ENCODE assay signal across 25 mouse cellular contexts in genomic region chr7:100425795-100426194, GRCm38 (mm10). TPM values are rescaled to one million over a fixed set of nuclear protein-coding genes. Genes with fewer than 3 reads are reported as not detected.
DNase-seq lines count a peak whose midpoint lies in the region; ATAC-seq and TF ChIP-seq lines count a peak whose summit lies in the region.
"Had no signal": no experiment of that assay in that cellular context is flagged by ENCODE, and none has a peak within 500 bp of the region (broad histone marks: within the 10 kb centered on the region; RNA-seq: fewer than 3 reads in every experiment).

No protein-coding gene starts in this region.

- H3K36me3 ChIP-seq in embryonic facial prominence, embryonic 14.5 days (ENCODE audit: control insufficient read depth, insufficient read depth, low read length), result peaks cover 85% of the 10 kb centered on the region
- peaks cover 98% of the 10 kb centered on the region for H3K36me3 ChIP-seq in embryonic facial prominence, embryonic 10.5 days (replicated peaks)
- H3K36me3 ChIP-seq in intestine, embryonic 14.5 days (ENCODE audit: control insufficient read depth, insufficient read depth, low read length), result peaks cover 86% of the 10 kb centered on the region
- H3K36me3 ChIP-seq in intestine, postnatal 0 days (ENCODE audit: control insufficient read depth, insufficient read depth), result peaks cover 62% of the 10 kb centered on the region

- H3K27ac ChIP-seq in embryonic facial prominence, embryonic 14.5 days (replicated peaks; ENCODE audit: low read depth, low read length), result no peak overlapping the region
- H3K27ac ChIP-seq in embryonic facial prominence, embryonic 10.5 days (replicated peaks), result no peak overlapping the region
- no peak overlapping the region for H3K27ac ChIP-seq in intestine, embryonic 14.5 days (ENCODE audit: low read depth)
- no peak overlapping the region for H3K27ac ChIP-seq in intestine, postnatal 0 days (ENCODE audit: low read depth, low read length)
- H3K27ac ChIP-seq: embryonic facial prominence, embryonic 12.5 days; forebrain, embryonic 13.5 days; forebrain, embryonic 15.5 days had no signal

- WGBS in embryonic facial prominence, embryonic 14.5 days, result 79% methylated on average over 3 of the region's 3 CpGs
- WGBS in embryonic facial prominence, embryonic 10.5 days, result 95% methylated on average over 3 of the region's 3 CpGs
- WGBS in intestine, embryonic 14.5 days, result 94% methylated on average over 3 of the region's 3 CpGs
- WGBS in intestine, postnatal 0 days, result 91% methylated on average over 3 of the region's 3 CpGs

- no peak overlapping the region for H3K4me3 ChIP-seq in embryonic facial prominence, embryonic 14.5 days (ENCODE audit: low read depth, low read length)
- H3K4me3 ChIP-seq in embryonic facial prominence, embryonic 10.5 days, result no peak overlapping the region
- no peak overlapping the region for H3K4me3 ChIP-seq in intestine, embryonic 14.5 days (ENCODE audit: low read depth, low read length)
- no peak overlapping the region for H3K4me3 ChIP-seq in intestine, postnatal 0 days (ENCODE audit: low read depth, low read length)
- H3K4me3 ChIP-seq: embryonic facial prominence, embryonic 12.5 days; forebrain, embryonic 13.5 days; forebrain, embryonic 15.5 days had no signal

- H3K9ac ChIP-seq in embryonic facial prominence, embryonic 14.5 days (ENCODE audit: low read depth, low read length), result no peak overlapping the region
- no peak overlapping the region for H3K9ac ChIP-seq in intestine, embryonic 14.5 days (ENCODE audit: low read length)
- no peak overlapping the region for H3K9ac ChIP-seq in intestine, postnatal 0 days (ENCODE audit: low read depth, low read length)
- H3K9ac ChIP-seq: embryonic facial prominence, embryonic 12.5 days; forebrain, embryonic 13.5 days; forebrain, embryonic 15.5 days; forebrain, postnatal 0 days had no signal

- ATAC-seq in embryonic facial prominence, embryonic 14.5 days (ENCODE audit: low read depth), result peak; percentile 68; the same call in 1 of the 2 replicates
- ATAC-seq in intestine, embryonic 14.5 days (replicated peaks; ENCODE audit: low FRiP score, low TSS enrichment, low read depth), result no peak
- no peak for ATAC-seq in intestine, postnatal 0 days
- ATAC-seq: CD4-positive, CD25-positive, alpha-beta regulatory T cell, adult 4 months; forebrain, embryonic 13.5 days; forebrain, embryonic 15.5 days; forebrain, postnatal 0 days had no signal

- H3K4me2 ChIP-seq in embryonic facial prominence, embryonic 14.5 days (ENCODE audit: low read depth, low read length), result no peak overlapping the region
- no peak overlapping the region for H3K4me2 ChIP-seq in intestine, embryonic 14.5 days (ENCODE audit: low read length)
- no peak overlapping the region for H3K4me2 ChIP-seq in intestine, postnatal 0 days (replicated peaks; ENCODE audit: low read depth)
- H3K4me2 ChIP-seq: embryonic facial prominence, embryonic 12.5 days; forebrain, embryonic 13.5 days; forebrain, embryonic 15.5 days had no signal

- H3K27me3 ChIP-seq in embryonic facial prominence, embryonic 14.5 days (replicated peaks; ENCODE audit: control insufficient read depth, insufficient read depth, low read length), result no peaks in the 10 kb centered on the region
- H3K27me3 ChIP-seq in embryonic facial prominence, embryonic 10.5 days (replicated peaks; ENCODE audit: low read depth, poor library complexity, severe bottlenecking), result no peaks in the 10 kb centered on the region
- no peaks in the 10 kb centered on the region for H3K27me3 ChIP-seq in intestine, embryonic 14.5 days (replicated peaks; ENCODE audit: control insufficient read depth, insufficient read depth, low read length)
- H3K27me3 ChIP-seq in intestine, postnatal 0 days (replicated peaks; ENCODE audit: control insufficient read depth, insufficient read depth, low read length), result no peaks in the 10 kb centered on the region
- H3K27me3 ChIP-seq: CH12.LX; embryonic facial prominence, embryonic 12.5 days; forebrain, embryonic 13.5 days; forebrain, embryonic 15.5 days had no signal

- DNase-seq in embryonic facial prominence, embryonic 14.5 days (ENCODE audit: low spot score), result peak; percentile 13
- DNase-seq in embryonic facial prominence, embryonic 10.5 days (ENCODE audit: low spot score), result no peak
- DNase-seq in intestine, embryonic 14.5 days (ENCODE audit: low spot score), result peak; percentile 13
- no peak for DNase-seq in urinary bladder, adult 2 months (ENCODE audit: low spot score)
- DNase-seq: adrenal gland, adult 2 months; adrenal gland, postnatal 10 days; adrenal gland, postnatal 25 days; B cell, adult 2 months; cerebellum, adult 11 months; cerebellum, adult 18-20 months; cerebellum, adult 8-10 months; cerebellum, adult 9-11 months; cerebellum, postnatal 14 days; cerebellum, postnatal 36 days; embryo, embryonic 11 days; forebrain, postnatal 0 days had no signal

- TF ChIP-seq CTCF in intestine, postnatal 0 days (IDR thresholded peaks at IDR 0.05; ENCODE audit: low read depth), result no peak

- H3K9me3 ChIP-seq in embryonic facial prominence, embryonic 14.5 days (ENCODE audit: control insufficient read depth, low read length), result no peaks in the 10 kb centered on the region
- H3K9me3 ChIP-seq in embryonic facial prominence, embryonic 10.5 days, result no peaks in the 10 kb centered on the region
- H3K9me3 ChIP-seq in intestine, embryonic 14.5 days (ENCODE audit: control insufficient read depth, low read length), result no peaks in the 10 kb centered on the region
- no peaks in the 10 kb centered on the region for H3K9me3 ChIP-seq in intestine, postnatal 0 days (ENCODE audit: control insufficient read depth)
- H3K9me3 ChIP-seq: embryonic facial prominence, embryonic 12.5 days; forebrain, embryonic 13.5 days; forebrain, embryonic 15.5 days; G1E had no signal

- no peaks in the 10 kb centered on the region for H3K4me1 ChIP-seq in embryonic facial prominence, embryonic 14.5 days (ENCODE audit: control insufficient read depth, insufficient read depth, low read length)
- H3K4me1 ChIP-seq in embryonic facial prominence, embryonic 10.5 days, result no peaks in the 10 kb centered on the region
- H3K4me1 ChIP-seq in intestine, embryonic 14.5 days (replicated peaks; ENCODE audit: control insufficient read depth, insufficient read depth, low read length), result no peaks in the 10 kb centered on the region
- no peaks in the 10 kb centered on the region for H3K4me1 ChIP-seq in intestine, postnatal 0 days (replicated peaks; ENCODE audit: control insufficient read depth, insufficient read depth, low read length)
- H3K4me1 ChIP-seq: embryonic facial prominence, embryonic 12.5 days; forebrain, embryonic 13.5 days; forebrain, embryonic 15.5 days had no signal

RNA-seq across cellular contexts. Expression of gene Ucp3, which starts 47.0 kb away (rescaled TPM):
- 0.20 and 0.24 TPM in 2 replicates for polyA plus RNA-seq in embryonic facial prominence, embryonic 14.5 days (2014; fragmentation: Nextera tagmentation; extraction: Ambion mirVana)
- polyA plus RNA-seq in embryonic facial prominence, embryonic 10.5 days (2016; fragmentation: Nextera tagmentation; extraction: Ambion mirVana), result 0.11 TPM in 1 of 2 replicates, not detected in the other
- not detected in 2 replicates for polyA plus RNA-seq in intestine, embryonic 14.5 days (2014; fragmentation: Nextera tagmentation; extraction: Ambion mirVana)
- not detected in 2 replicates for polyA plus RNA-seq in intestine, postnatal 0 days (2015; fragmentation: Nextera tagmentation; extraction: Ambion mirVana)
- 0.49 and 1.3 TPM in 2 replicates for polyA plus RNA-seq in urinary bladder, adult 2 months (2012; rRNA removed)
- polyA plus RNA-seq: brain, embryonic 14.5 days; CD4-positive, CD25-positive, alpha-beta regulatory T cell, adult 4 months; embryonic facial prominence, embryonic 12.5 days; forebrain, embryonic 11.5 days; forebrain, embryonic 13.5 days; forebrain, embryonic 15.5 days; forebrain, postnatal 0 days; G1E had no signal

RNA-seq across cellular contexts. Expression of gene Ppme1, which starts 53.7 kb away (rescaled TPM):
- 49.4 and 53.3 TPM in 2 replicates for polyA plus RNA-seq in embryonic facial prominence, embryonic 14.5 days (2014; fragmentation: Nextera tagmentation; extraction: Ambion mirVana)
- polyA plus RNA-seq in embryonic facial prominence, embryonic 10.5 days (2016; fragmentation: Nextera tagmentation; extraction: Ambion mirVana), result 83.0 and 88.8 TPM in 2 replicates
- 55.0 and 55.9 TPM in 2 replicates for polyA plus RNA-seq in intestine, embryonic 14.5 days (2014; fragmentation: Nextera tagmentation; extraction: Ambion mirVana)
- polyA plus RNA-seq in intestine, postnatal 0 days (2015; fragmentation: Nextera tagmentation; extraction: Ambion mirVana), result 22.7 and 23.5 TPM in 2 replicates
- 54.4 and 63.6 TPM in 2 replicates for polyA plus RNA-seq in urinary bladder, adult 2 months (2012; rRNA removed)

RNA-seq across cellular contexts. Expression of gene C2cd3, which starts 53.8 kb away (rescaled TPM):
- polyA plus RNA-seq in embryonic facial prominence, embryonic 14.5 days (2014; fragmentation: Nextera tagmentation; extraction: Ambion mirVana), result 21.7 and 25.3 TPM in 2 replicates
- polyA plus RNA-seq in embryonic facial prominence, embryonic 10.5 days (2016; fragmentation: Nextera tagmentation; extraction: Ambion mirVana), result 37.5 and 38.8 TPM in 2 replicates
- 23.6 and 25.4 TPM in 2 replicates for polyA plus RNA-seq in intestine, embryonic 14.5 days (2014; fragmentation: Nextera tagmentation; extraction: Ambion mirVana)
- polyA plus RNA-seq in intestine, postnatal 0 days (2015; fragmentation: Nextera tagmentation; extraction: Ambion mirVana), result 4.5 and 5.7 TPM in 2 replicates
- 14.7 and 17.2 TPM in 2 replicates for polyA plus RNA-seq in urinary bladder, adult 2 months (2012; rRNA removed)

Comparison
In these comparisons a context has a peak if more than half of its experiments do, and no peak if none do; other contexts are left out.
1. DNase-seq: peak in embryonic facial prominence, embryonic 14.5 days (single experiment) and intestine, embryonic 14.5 days (single experiment); none in embryonic facial prominence, embryonic 10.5 days (single experiment) and urinary bladder, adult 2 months (single experiment).